Mouse (Mus musculus) embryo, embryonic 9.5 days (tissue): Measurements from ENCODE around the gene Cd84.

Experiments
- DNase-seq: peaks from one replicate; pipeline ENCODE4 v3.0.0-alpha.2; 2017; ENCODE audit errors: extremely low spot score

The Cd84 gene

DNA sequence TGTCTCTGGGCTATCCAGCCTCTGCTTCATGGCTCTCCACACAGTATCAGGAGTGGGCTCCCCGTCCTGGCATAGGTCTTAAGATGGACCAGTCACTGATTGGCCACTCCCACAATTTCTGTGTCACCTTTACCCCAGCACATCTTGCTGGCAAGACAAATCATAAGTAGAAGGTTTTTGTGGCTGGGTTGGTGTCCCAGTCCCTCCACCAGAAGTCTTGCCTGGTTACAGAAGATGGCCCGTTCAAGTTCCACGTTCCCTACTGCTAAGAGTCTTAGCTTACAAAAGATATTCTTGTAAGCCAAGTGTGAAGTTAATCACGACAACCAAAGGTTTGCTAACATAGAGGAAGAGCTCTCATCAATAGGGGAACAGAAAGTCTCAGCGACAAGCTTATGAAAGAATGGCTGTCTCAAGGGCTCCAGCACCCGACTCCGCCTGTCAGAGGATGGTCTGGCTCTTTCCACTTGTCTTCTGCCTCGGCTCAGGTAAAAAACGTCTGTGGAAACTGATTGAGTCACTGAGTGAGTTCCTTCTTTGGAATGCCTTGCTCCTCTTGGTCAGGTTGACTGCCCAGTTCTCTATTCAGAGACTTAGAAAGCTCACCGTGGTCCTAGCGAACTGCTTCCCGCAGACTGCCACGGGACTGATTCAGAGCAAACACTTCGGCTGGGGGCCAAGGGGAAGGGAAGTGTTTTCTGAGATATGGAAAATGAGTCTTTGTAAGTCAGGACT lies 78.0 kb downstream of the Cd84 start, which contains the start of gene Slamf6:
Gene Slamf6 (plus strand): TSS at position 211 of the 735 bp plus-strand sequence.
- no peak for DNase-seq

DNA sequence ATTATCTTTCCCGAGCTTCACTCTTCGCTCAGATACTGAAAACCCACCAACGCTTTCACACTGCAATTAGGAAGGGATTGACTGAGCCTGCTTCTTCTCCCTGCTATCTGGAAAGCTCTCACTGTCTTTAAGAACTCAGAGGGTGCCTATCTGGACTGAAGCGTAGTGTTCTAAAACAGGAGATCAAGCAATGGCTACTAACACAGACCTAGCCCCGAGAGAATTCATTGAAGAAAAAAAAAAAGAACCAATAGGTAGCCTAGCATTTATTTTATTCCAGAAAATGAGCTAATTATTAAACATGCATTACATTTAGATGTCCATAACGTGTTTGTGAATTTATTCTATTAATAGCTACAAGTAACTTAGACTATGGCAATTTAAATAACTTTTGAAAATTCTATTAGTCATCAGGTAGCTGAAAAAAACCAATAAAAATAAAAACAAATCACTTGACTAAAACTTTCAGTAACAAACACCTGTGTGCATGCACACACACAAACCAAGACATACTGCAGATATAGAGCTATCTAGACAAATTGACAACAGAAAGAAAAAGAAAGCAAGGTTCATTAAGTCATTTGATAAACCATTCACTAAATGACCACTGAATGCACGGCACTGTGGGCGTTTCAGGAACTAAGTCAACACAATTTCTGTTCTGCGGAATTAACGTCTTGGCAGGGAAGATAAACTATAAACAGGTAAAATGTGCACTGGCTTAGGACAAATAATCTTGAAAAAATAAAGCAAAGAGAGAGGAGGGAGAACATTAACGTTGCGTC lies 78.8 kb downstream of the Cd84 start:
- DNase-seq = no peak

DNA sequence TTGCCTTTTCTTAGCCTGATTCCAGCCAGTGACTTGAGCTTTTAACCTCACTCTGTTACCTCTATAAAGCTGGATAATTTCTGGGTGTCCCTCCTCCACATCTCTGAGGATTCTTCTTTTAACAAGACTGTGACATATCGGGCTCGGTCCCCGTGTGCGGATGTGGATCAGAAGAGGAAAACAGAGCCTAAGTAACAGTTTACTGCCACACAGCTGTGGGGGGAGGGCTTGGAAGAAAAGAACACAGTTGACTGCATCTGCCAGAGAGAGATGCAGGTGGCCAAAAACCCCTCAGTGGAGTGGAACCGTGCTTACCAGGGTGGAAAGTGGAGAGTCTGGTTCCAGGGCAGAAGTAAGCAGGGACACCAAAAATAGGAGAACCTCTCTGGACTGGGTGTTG lies 79.7 kb downstream of the Cd84 start:
- DNase-seq = no peak

DNA sequence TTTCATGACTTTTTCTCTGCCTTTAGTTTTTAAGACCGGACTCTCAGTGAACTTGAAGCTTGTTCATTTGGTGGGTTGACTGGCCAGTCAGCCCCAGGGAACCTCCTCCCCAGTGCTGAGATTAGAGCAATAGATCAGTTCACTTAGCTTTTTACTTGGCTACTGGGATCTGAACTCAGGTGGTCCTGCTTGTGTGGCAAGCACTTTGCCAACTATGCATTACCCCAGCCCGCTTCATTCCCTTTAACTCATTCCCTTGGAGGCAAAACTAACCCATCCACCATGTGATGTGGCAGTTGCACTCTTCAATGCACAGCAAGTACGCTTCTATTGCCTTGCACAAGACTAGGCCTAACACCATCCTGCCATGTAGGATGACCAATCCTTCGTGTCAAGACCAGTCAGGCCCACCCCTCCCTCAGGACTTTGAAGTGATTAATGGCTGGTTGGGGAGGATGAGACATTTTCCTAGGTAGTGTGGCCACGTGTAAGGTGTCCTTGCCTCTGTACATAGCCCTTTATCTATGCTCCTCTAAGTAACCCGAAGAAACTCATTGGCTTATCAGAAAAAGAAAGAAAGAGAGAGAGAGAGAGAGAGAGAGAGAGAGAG lies 80.5 kb downstream of the Cd84 start:
- no peak for DNase-seq

DNA sequence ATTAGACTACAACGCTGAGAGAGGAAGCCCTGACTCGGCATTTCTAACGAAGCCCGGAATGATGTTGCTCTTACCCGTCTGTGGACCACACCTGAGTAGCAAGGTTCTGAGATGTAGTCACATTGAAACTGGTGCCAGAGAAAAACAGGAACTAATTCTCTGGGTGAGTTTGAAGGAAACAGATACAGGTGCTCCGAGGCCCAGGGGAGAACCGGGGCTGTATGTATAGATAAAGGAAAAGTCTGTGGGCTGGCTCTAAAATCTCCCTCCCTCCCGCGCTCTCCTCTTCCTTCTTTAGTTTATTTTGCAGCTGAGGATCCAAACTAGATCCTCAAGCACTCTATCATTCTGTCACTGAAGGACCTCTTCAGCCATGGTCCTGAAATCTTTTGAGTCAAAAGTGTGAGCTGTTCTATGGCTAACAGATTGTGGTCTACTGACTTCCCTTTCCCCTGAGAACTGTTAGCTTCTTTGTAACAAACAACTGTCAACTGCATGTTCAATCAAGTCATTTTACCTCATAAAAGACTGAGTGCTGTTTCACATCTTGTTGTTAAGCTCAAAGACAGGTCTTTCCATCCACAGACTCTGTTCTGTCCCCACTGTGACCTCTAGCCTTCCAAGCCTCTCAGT lies 81.6 kb downstream of the Cd84 start:
- DNase-seq = no peak

DNA sequence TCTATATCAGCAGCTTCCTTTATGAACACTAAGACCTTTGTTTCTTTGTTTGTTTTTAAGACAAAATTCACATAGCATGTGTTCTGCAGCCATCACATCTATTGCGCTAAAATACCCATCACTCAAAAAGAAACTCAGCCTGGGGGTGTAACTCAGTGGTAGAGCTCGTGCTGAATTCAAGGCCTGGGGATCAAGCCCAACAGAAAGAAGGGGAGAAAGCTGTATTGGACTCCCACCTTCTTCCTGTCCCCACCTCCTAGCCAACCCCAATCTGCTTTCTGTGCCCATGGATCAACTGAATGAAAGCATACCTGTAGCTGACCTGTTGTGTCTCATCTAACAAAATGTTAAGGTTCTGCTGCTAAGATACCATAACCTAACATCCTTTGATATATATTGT lies 82.1 kb downstream of the Cd84 start:
- no peak for DNase-seq

DNA sequence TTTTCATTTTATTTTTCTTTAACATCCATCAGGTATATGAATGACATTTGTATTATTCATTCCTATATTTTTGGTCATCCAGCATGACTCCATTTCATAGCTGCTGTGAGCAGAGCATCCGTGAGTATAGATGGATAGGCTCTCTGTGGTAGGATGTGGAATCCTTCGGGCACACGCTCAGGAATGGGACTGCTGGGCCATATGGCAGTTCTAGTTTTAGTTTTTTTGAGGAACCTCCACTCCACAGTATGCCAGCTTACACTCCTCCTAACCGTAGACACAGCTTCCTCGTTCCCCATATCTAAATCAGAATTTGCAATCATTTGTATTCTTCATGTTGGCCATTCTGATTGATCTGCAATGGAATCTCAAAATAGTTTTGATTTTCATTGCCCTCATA lies 83.3 kb downstream of the Cd84 start:
- DNase-seq = no peak

DNA sequence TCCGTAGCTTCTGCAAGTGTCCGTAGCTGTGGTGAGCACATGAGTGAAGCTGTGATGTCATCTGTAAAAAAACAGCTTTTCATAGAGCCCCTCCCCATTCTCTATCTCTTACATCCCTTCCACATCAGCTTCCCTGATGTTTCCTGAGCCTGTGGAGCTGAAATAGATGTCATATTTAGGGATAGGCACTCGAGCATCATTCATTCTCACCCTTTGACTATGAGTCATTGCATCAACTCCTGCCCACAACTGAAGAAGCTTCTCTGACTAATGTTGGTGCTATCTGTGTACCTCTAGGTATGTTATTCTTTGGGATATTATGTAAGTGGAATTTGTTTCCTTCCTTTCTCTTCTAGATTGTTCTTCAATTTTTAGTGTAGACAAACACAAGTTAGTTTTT lies 85.4 kb downstream of the Cd84 start:
- no peak for DNase-seq

DNA sequence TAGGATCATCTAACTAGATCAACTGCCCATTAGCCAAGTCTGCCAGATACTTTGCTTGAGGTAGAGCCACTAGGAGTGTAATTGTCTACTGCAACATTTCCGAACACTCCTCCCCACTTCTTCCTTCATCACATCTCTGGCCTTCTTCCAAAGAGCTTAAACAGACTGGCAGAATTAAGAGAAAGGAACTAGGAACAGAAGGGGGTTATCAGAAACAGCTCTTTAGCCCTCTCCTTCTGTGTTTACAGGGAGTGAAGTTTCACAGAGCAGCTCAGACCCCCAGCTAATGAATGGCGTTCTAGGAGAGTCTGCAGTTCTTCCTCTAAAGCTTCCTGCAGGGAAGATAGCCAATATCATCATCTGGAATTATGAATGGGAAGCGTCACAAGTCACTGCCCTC lies 94.4 kb downstream of the Cd84 start:
- no peak for DNase-seq

DNA sequence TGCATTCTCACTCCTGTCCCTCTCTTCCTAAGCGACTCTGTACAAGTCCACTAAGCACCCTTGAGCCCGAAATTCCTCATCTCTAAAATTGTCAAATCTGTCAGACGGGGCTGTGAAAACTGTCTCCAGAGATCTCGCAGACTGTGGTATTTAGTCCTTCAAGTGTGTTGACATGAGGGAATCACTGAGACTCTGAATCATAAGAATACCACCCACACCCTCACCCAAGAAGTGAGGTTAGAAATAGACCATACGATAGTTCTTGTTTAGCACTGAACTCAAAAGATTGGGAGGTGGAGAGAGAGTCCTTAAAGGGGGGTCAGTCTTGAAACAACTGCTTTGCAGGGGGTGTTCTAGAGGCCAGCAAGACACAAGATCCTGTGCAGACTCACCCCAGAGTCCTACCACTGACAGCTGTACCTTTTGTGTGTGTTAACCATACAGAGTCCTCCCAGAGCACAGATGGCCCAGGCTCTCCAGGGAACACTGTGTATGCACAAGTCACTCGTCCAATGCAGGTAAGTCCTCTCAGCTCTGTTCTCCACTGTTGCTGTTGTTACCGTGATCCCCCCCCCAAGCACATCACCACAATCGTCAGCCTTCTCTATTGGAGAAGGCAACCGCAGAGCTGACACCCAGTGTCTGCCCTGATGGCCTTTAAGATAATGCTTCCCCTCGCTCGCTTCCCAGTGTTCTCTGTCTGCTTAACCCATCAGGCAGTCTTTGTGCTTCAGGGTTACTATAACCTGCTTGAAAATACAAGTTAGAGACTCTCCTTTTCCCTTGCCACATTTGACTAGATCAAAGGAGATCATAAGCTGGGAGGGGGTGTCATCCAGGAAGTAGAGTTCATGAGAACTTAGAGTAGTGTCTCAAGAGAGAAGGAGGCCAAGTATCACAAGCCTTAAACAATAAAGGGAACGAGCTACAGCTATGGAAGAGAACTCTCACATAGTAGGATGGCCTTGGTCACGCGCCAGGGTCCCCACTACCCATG lies 99.8 kb downstream of the Cd84 start:
- DNase-seq = no peak
